8 mouse cellular contexts compared by ENCODE assay signal in the genomic region with DNA sequence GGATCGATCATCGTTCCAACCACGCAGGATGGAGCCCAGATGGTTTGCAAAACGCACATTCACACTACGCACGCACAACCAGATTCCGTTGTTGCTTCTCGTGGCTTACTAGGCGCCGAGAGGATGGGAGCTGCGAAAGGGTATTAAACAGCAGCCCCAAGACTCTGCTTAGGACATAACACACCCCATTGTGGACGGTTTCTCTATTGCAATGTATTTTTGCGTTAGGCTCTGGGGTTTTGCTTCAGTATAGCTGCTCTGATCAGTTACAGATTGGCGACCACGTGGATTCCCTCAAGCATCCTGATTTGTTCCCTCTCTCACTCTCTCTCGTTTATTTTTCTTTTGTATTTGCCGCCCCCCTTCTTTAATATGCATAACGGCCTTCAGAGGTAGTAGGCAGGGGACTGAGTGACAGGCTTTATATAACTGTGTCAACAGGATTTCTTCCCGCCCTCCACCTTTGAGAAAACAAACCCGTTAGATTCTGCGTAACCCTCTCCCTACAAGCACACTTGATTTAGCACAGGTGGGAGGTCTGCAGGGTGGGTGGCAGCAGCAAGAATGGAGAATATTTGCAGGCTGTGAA. TPM values are rescaled to one million over a fixed set of nuclear protein-coding genes. Genes with fewer than 3 reads are reported as not detected.
DNase-seq lines count a peak whose midpoint lies in the region; ATAC-seq and TF ChIP-seq lines count a peak whose summit lies in the region.

No protein-coding gene starts in this region.

- WGBS in liver, embryonic 11.5 days: 2% methylated on average over 21 of the region's 21 CpGs
- WGBS in bone marrow, adult 2 months: 1% methylated on average over 21 of the region's 21 CpGs
- under 1% methylated on average over 21 of the region's 21 CpGs for WGBS in forebrain, embryonic 13.5 days
- under 1% methylated on average over 21 of the region's 21 CpGs for WGBS in stomach, embryonic 14.5 days

- ATAC-seq in liver, embryonic 11.5 days (replicated peaks; ENCODE audit: low FRiP score): no peak
- peak; percentile 17; the same call in 1 of the 2 replicates for ATAC-seq in forebrain, embryonic 13.5 days
- 0 out of 2 replicates have a peak, but pooled peaks have one; percentile 2 for ATAC-seq in megakaryocyte progenitor cell, adult 5-6 weeks (replicated peaks; ENCODE audit: poor library complexity)
- ATAC-seq in stomach, embryonic 14.5 days (ENCODE audit: insufficient number of reproducible peaks, insufficient read depth, low FRiP score, low read depth): no peak

- no peak for TF ChIP-seq POLR2A in bone marrow, adult 2 months (IDR thresholded peaks at IDR 0.05; ENCODE audit: borderline replicate concordance, control insufficient read depth, low read depth, low read length)

- H3K4me2 ChIP-seq in liver, embryonic 11.5 days: peak overlapping the region; percentile 99
- H3K4me2 ChIP-seq in forebrain, embryonic 13.5 days: peak overlapping the region; percentile 95
- peak overlapping the region; percentile 97 for H3K4me2 ChIP-seq in stomach, embryonic 14.5 days (replicated peaks; ENCODE audit: low read depth, low read length)

- no peak for TF ChIP-seq CTCF in bone marrow, adult 2 months (IDR thresholded peaks at IDR 0.05; ENCODE audit: control insufficient read depth, insufficient read depth, low read length)

- no peaks in the 10 kb centered on the region for H3K9me3 ChIP-seq in liver, embryonic 11.5 days (ENCODE audit: control insufficient read depth, low read length)
- H3K9me3 ChIP-seq in forebrain, embryonic 13.5 days (replicated peaks): no peaks in the 10 kb centered on the region
- H3K9me3 ChIP-seq in stomach, embryonic 14.5 days (ENCODE audit: control insufficient read depth, low read depth, low read length): no peaks in the 10 kb centered on the region

- no peaks in the 10 kb centered on the region for H3K27me3 ChIP-seq in liver, embryonic 11.5 days (replicated peaks; ENCODE audit: control insufficient read depth, insufficient read depth, low read length)
- H3K27me3 ChIP-seq in forebrain, embryonic 13.5 days: no peaks in the 10 kb centered on the region
- no peaks in the 10 kb centered on the region for H3K27me3 ChIP-seq in stomach, embryonic 14.5 days (ENCODE audit: control insufficient read depth, insufficient read depth, low read length)

- H3K4me1 ChIP-seq in liver, embryonic 11.5 days (replicated peaks; ENCODE audit: control insufficient read depth, insufficient read depth, low read length): peaks cover 18% of the 10 kb centered on the region
- peaks cover 3% of the 10 kb centered on the region; the same call in 1 of the 2 replicates for H3K4me1 ChIP-seq in bone marrow, adult 2 months (ENCODE audit: control insufficient read depth, insufficient read depth, low read length)
- peaks cover 24% of the 10 kb centered on the region for H3K4me1 ChIP-seq in forebrain, embryonic 13.5 days
- H3K4me1 ChIP-seq in stomach, embryonic 14.5 days (ENCODE audit: control insufficient read depth, insufficient read depth, low read length): peaks cover 16% of the 10 kb centered on the region

- H3K27ac ChIP-seq in liver, embryonic 11.5 days (ENCODE audit: low read depth, low read length): peak overlapping the region; percentile 98; the same call in 1 of the 2 replicates
- H3K27ac ChIP-seq in bone marrow, adult 2 months (ENCODE audit: control insufficient read depth, insufficient read depth, low read depth, low read length, poor library complexity): no peak overlapping the region
- H3K27ac ChIP-seq in forebrain, embryonic 13.5 days: peak overlapping the region; percentile 100
- peak overlapping the region; percentile 98 for H3K27ac ChIP-seq in stomach, embryonic 14.5 days (ENCODE audit: low read length)

- peak overlapping the region; percentile 85 for H3K9ac ChIP-seq in liver, embryonic 11.5 days (ENCODE audit: low read depth, low read length)
- H3K9ac ChIP-seq in forebrain, embryonic 13.5 days: peak overlapping the region; percentile 84
- 0 out of 2 replicates have a peak overlapping the region, but pooled peaks have one; percentile 54 for H3K9ac ChIP-seq in stomach, embryonic 14.5 days (replicated peaks; ENCODE audit: low read depth, low read length)

- no peaks in the 10 kb centered on the region; the same call in 1 of the 2 replicates for H3K36me3 ChIP-seq in liver, embryonic 11.5 days (ENCODE audit: control insufficient read depth, insufficient read depth, low read length)
- H3K36me3 ChIP-seq in forebrain, embryonic 13.5 days (ENCODE audit: poor library complexity, severe bottlenecking): no peaks in the 10 kb centered on the region
- H3K36me3 ChIP-seq in stomach, embryonic 14.5 days (ENCODE audit: control insufficient read depth, insufficient read depth, low read length): peaks cover 1% of the 10 kb centered on the region; the same call in 1 of the 2 replicates

- no peak for DNase-seq in liver, embryonic 11.5 days (ENCODE audit: low spot score)
- DNase-seq in liver: no peak
- DNase-seq in layer of hippocampus, adult 8-10 months (ENCODE audit: low spot score in 2 of 2): peak; percentile 70 to 76
- DNase-seq in urinary bladder, postnatal 10 days (ENCODE audit: low spot score): no peak

- H3K4me3 ChIP-seq in liver, embryonic 11.5 days (ENCODE audit: low read depth, low read length): peak overlapping the region; percentile 99
- peak overlapping the region; percentile 95 for H3K4me3 ChIP-seq in bone marrow, adult 2 months (replicated peaks; ENCODE audit: control insufficient read depth, low read depth, low read length)
- peak overlapping the region; percentile 100 for H3K4me3 ChIP-seq in forebrain, embryonic 13.5 days
- H3K4me3 ChIP-seq in stomach, embryonic 14.5 days (ENCODE audit: low read depth, low read length): peak overlapping the region; percentile 99

RNA-seq across cellular contexts. Expression of a gene that starts 2.0 kb away (rescaled TPM):
- polyA plus RNA-seq in liver, embryonic 11.5 days (2014; fragmentation: Nextera tagmentation; extraction: Ambion mirVana): 6.8 and 9.7 TPM in 2 replicates
- 23.2 and 39.1 TPM in 2 replicates for polyA plus RNA-seq in bone marrow, adult 2 months (2011; ENCODE audit: insufficient read depth, insufficient read length, low replicate concordance, missing spikeins)
- 22.7 and 23.3 TPM in 2 replicates for polyA plus RNA-seq in forebrain, embryonic 13.5 days (2015; fragmentation: Nextera tagmentation; extraction: Ambion mirVana)
- total RNA-seq in layer of hippocampus, adult 8-10 months (2022): 100 to 1,000 TPM in 1 of 4 experiments, 10 to 100 TPM in 3; 63.4 to 103 (median 80.1) TPM
- 49.6 and 61.0 TPM in 2 replicates for total RNA-seq in megakaryocyte progenitor cell, adult 5-6 weeks (2015)
- 7.0 and 11.3 TPM in 2 replicates for total RNA-seq in megakaryocyte progenitor cell, adult 5-6 weeks (2017)
- 12.7 and 15.9 TPM in 2 replicates for polyA plus RNA-seq in stomach, embryonic 14.5 days (2014; fragmentation: Nextera tagmentation; extraction: Ambion mirVana)

RNA-seq across cellular contexts. Expression of a gene that starts 37.5 kb away (rescaled TPM):
- polyA plus RNA-seq in liver, embryonic 11.5 days (2014; fragmentation: Nextera tagmentation; extraction: Ambion mirVana): 671 and 713 TPM in 2 replicates
- polyA plus RNA-seq in bone marrow, adult 2 months (2011; ENCODE audit: insufficient read depth, insufficient read length, low replicate concordance, missing spikeins): 242 and 287 TPM in 2 replicates
- polyA plus RNA-seq in forebrain, embryonic 13.5 days (2015; fragmentation: Nextera tagmentation; extraction: Ambion mirVana): 777 and 836 TPM in 2 replicates
- total RNA-seq in layer of hippocampus, adult 8-10 months (2022): 100 to 1,000 TPM; 246 to 356 (median 299) TPM
- total RNA-seq in megakaryocyte progenitor cell, adult 5-6 weeks (2015): 457 and 602 TPM in 2 replicates
- total RNA-seq in megakaryocyte progenitor cell, adult 5-6 weeks (2017): 109 and 166 TPM in 2 replicates
- polyA plus RNA-seq in stomach, embryonic 14.5 days (2014; fragmentation: Nextera tagmentation; extraction: Ambion mirVana): 667 and 745 TPM in 2 replicates

Comparison
In these comparisons a context has a peak if more than half of its experiments do, and no peak if none do; other contexts are left out.
1. ATAC-seq: peak in forebrain, embryonic 13.5 days (single experiment) and megakaryocyte progenitor cell, adult 5-6 weeks (single experiment); none in liver, embryonic 11.5 days (single experiment) and stomach, embryonic 14.5 days (single experiment).
2. DNase-seq: peak in layer of hippocampus, adult 8-10 months (2 of 2); none in liver, embryonic 11.5 days (single experiment), liver (single experiment) and urinary bladder, postnatal 10 days (single experiment).
3. Peak in every context shown above with its lines, with median percentiles within 50 percentile points of each other: H3K4me2 ChIP-seq, H3K4me3 ChIP-seq and H3K9ac ChIP-seq.